Mouse (Mus musculus) lung, postnatal 0 days (tissue): Measurements from ENCODE around the gene Zbtb39. TPM values are rescaled to one million over a fixed set of nuclear protein-coding genes. Genes with fewer than 3 reads are reported as not detected.

ENCODE experiments used
- ATAC-seq: fragments of 200-750 bp; cut with Nextera tagmentation; 2 replicates; pipeline ENCODE4 v1.8.0; 2017; ENCODE audit warnings: moderate library complexity
- DNase-seq: peaks from one replicate; pipeline ENCODE4 v3.0.0-alpha.2; 2016; ENCODE audit warnings: low spot score
- H3K27ac ChIP-seq: fragments of 300-500 bp; sonication (generic); 2 replicates; pipeline ENCODE4 v1.5.1; 2014; ENCODE audit warnings: antibody characterized with exemption, mild to moderate bottlenecking, low read length, mixed read lengths
- H3K27me3 ChIP-seq: fragments of 300-500 bp; sonication (generic); replicated peaks from 2 replicates; pipeline ENCODE4 v1.6.1; 2014; ENCODE audit warnings: low read length, mixed read lengths; ENCODE audit not compliant: insufficient read depth
- H3K36me3 ChIP-seq: fragments of 300-500 bp; sonication (generic); 2 replicates; pipeline ENCODE4 v1.6.1; 2014; ENCODE audit warnings: low read length, mixed read lengths; ENCODE audit not compliant: insufficient read depth
- H3K4me1 ChIP-seq: fragments of 300-500 bp; sonication (generic); 2 replicates; pipeline ENCODE4 v1.6.1; 2014; ENCODE audit warnings: antibody characterized with exemption, low read depth, low read length, mixed read lengths; ENCODE audit not compliant: insufficient read depth
- H3K4me2 ChIP-seq: fragments of 300-500 bp; sonication (generic); replicated peaks from 2 replicates; pipeline ENCODE4 v1.6.1; 2014; ENCODE audit warnings: low read depth, mild to moderate bottlenecking, low read length, moderate library complexity, mixed read lengths
- H3K4me3 ChIP-seq: fragments of 300-500 bp; sonication (generic); 2 replicates; pipeline ENCODE4 v1.5.1; 2014; ENCODE audit warnings: low read depth, low read length
- H3K9ac ChIP-seq: fragments of 300-500 bp; sonication (generic); replicated peaks from 2 replicates; pipeline ENCODE4 v1.6.1; 2014; ENCODE audit warnings: low read depth, mild to moderate bottlenecking
- H3K9me3 ChIP-seq: fragments of 300-500 bp; sonication (generic); 2 replicates; pipeline ENCODE4 v1.6.1; 2016; ENCODE audit warnings: low read length, mixed read lengths
- CTCF ChIP-seq: IDR thresholded peaks from 2 replicates; pipeline ENCODE4 v1.5.1; 2016; ENCODE audit warnings: antibody characterized with exemption, mild to moderate bottlenecking
- EP300 ChIP-seq: IDR thresholded peaks from 2 replicates; pipeline ENCODE4 v1.6.1; 2016; ENCODE audit warnings: antibody characterized with exemption, mild to moderate bottlenecking, control low read depth
- WGBS: fragments of 180-500 bp; shearing (Covaris S2); extraction: QIAGEN DNeasy Blood & Tissue Kit; methylation state at CpG from one replicate; pipeline ENCODE4 v1.1.7; 2014; 5-methylcytosine and 5-hydroxymethylcytosine counted together
- polyA plus RNA-seq: library from polyadenylated mRNA; unstranded; fragments of >200 nt; fragmentation: Nextera tagmentation; extraction: Ambion mirVana; gene quantifications from 2 replicates; pipeline ENCODE4 v1.2.1, GENCODE M21; 2015

The Zbtb39 gene
- polyA plus RNA-seq, 1 experiment from 2014 or later = 2.0 TPM

- DNase-seq (no peak), ATAC-seq (peak; percentile 19; the same call in 1 of the 2 replicates)
- H3K27ac ChIP-seq = no peak overlapping the region
- peak overlapping the region; percentile 35; the same call in 1 of the 2 replicates for H3K4me2 ChIP-seq
- no peaks in the 10 kb centered on the region for H3K27me3 ChIP-seq
- no peak overlapping the region for H3K9ac ChIP-seq
- 19% methylated on average over 20 of the region's 20 CpGs for WGBS
- H3K4me1 ChIP-seq = no peaks in the 10 kb centered on the region
- H3K36me3 ChIP-seq = no peaks in the 10 kb centered on the region
- H3K9me3 ChIP-seq = no peaks in the 10 kb centered on the region
- H3K4me3 ChIP-seq = no peak overlapping the region
- TF ChIP-seq CTCF (no peak), EP300 (no peak)
Observed at GRCm38 (mm10) chr10:127721671-127722418, 17.5 kb upstream of the Zbtb39 start.

- Histone ChIP-seq H3K9me3 (no peaks in the 10 kb centered on the region), H3K27ac (no peak within 1 kb of the TSS), H3K4me1 (no peaks in the 10 kb centered on the region), H3K4me2 (no peak within 1 kb of the TSS), H3K9ac (no peak within 1 kb of the TSS), H3K4me3 (no peak within 1 kb of the TSS), H3K27me3 (no peaks in the 10 kb centered on the region), H3K36me3 (no peaks in the 10 kb centered on the region)
- no peak for TF ChIP-seq CTCF
- TF ChIP-seq EP300 = no peak
- ATAC-seq (no peak), DNase-seq (no peak)
- 75% methylated on average over 3 of the region's 3 CpGs for WGBS
Observed at GRCm38 (mm10) chr10:127724178-127724577, 15.2 kb upstream of the Zbtb39 start, which contains the start of gene Tac2. TSS of gene Tac2 (plus strand) at chr10:127724478.

GRCm38 (mm10) chr10:127725136-127725535 lies 14.2 kb upstream of the Zbtb39 start:
- no peak for ATAC-seq
- TF ChIP-seq CTCF = no peak
- no peak for TF ChIP-seq EP300

GRCm38 (mm10) chr10:127728437-127728836 lies 10.9 kb upstream of the Zbtb39 start:
- no peaks in the 10 kb centered on the region for H3K27me3 ChIP-seq
- no peak overlapping the region for H3K9ac ChIP-seq
- no peaks in the 10 kb centered on the region for H3K4me1 ChIP-seq
- no peak for DNase-seq
- H3K27ac ChIP-seq = no peak overlapping the region
- H3K9me3 ChIP-seq = no peaks in the 10 kb centered on the region
- 69% methylated on average over 8 of the region's 8 CpGs for WGBS
- no peak overlapping the region for H3K4me3 ChIP-seq
- H3K4me2 ChIP-seq = no peak overlapping the region
- TF ChIP-seq CTCF (no peak), EP300 (no peak)
- no peak for ATAC-seq
- no peaks in the 10 kb centered on the region for H3K36me3 ChIP-seq

More at GRCm38 (mm10) chr10:127725136-127725535, 14.2 kb upstream of the Zbtb39 start:
- H3K4me1 ChIP-seq = no peaks in the 10 kb centered on the region
- no peaks in the 10 kb centered on the region for H3K36me3 ChIP-seq
- no peaks in the 10 kb centered on the region for H3K27me3 ChIP-seq
- H3K9me3 ChIP-seq = no peaks in the 10 kb centered on the region
- H3K27ac ChIP-seq = no peak overlapping the region
- no peak overlapping the region for H3K4me2 ChIP-seq
- 69% methylated on average over 4 of the region's 4 CpGs for WGBS
- no peak overlapping the region for H3K4me3 ChIP-seq
- no peak for DNase-seq
- no peak overlapping the region for H3K9ac ChIP-seq

GRCm38 (mm10) chr10:127730285-127730932 lies 8.9 kb upstream of the Zbtb39 start:
- no peak overlapping the region for H3K4me2 ChIP-seq
- no peak for ATAC-seq

GRCm38 (mm10) chr10:127730933-127731310 lies 8.4 kb upstream of the Zbtb39 start:
- TF ChIP-seq CTCF (no peak), EP300 (no peak)
- no peak overlapping the region for H3K27ac ChIP-seq
- no peaks in the 10 kb centered on the region for H3K4me1 ChIP-seq
- DNase-seq (no peak), ATAC-seq (no peak)
- H3K9ac ChIP-seq = no peak overlapping the region
- no peaks in the 10 kb centered on the region for H3K36me3 ChIP-seq
- no peak overlapping the region for H3K4me2 ChIP-seq
- H3K9me3 ChIP-seq = no peaks in the 10 kb centered on the region
- H3K27me3 ChIP-seq = no peaks in the 10 kb centered on the region
- H3K4me3 ChIP-seq = no peak overlapping the region
- 44% methylated on average over 9 of the region's 9 CpGs for WGBS

More at GRCm38 (mm10) chr10:127730285-127730932, 8.9 kb upstream of the Zbtb39 start:
- TF ChIP-seq CTCF (no peak), EP300 (no peak)
- no peak for DNase-seq
- H3K9ac ChIP-seq = no peak overlapping the region
- H3K27me3 ChIP-seq = no peaks in the 10 kb centered on the region
- no peaks in the 10 kb centered on the region for H3K9me3 ChIP-seq
- WGBS = 71% methylated on average over 11 of the region's 11 CpGs
- no peak overlapping the region for H3K27ac ChIP-seq
- H3K4me3 ChIP-seq = no peak overlapping the region
- H3K36me3 ChIP-seq = no peaks in the 10 kb centered on the region
- no peaks in the 10 kb centered on the region for H3K4me1 ChIP-seq
